Comparison of ENCODE assay signal across 8 mouse cellular contexts in the genomic region with DNA sequence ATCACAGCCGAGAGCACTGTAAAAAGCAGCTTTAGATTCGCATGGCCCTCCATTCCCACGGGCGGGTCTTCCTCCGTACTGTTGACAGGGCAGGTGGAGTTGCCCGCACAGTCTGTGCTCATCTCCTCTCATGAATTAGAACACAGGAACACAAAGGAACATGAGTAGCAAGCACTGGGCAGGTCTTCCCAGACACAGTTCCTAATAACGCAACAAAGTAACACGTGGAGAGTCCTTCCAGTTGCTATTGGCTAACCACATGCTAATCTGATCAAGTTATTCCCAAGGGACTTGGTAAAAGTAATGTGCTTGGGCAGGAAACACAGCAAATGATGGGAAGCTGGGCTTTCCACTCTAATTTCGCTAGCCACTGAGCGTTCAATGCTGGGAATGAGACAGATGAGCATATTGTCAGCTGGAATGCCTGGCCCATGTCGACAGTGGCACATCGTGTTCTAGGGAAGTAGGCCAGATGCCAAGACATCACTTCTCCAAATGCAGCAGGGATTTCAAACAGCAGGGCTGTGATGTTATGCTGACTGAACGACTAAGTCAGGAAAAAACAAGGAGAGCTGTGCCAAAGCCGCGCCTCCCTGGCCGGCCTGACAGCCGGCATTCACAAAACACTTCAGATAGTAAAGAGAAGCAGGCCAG. TPM values are rescaled to one million over a fixed set of nuclear protein-coding genes. Genes with fewer than 3 reads are reported as not detected.
DNase-seq lines count a peak whose midpoint lies in the region; ATAC-seq and TF ChIP-seq lines count a peak whose summit lies in the region.
"Had no signal": no experiment of that assay in that cellular context is flagged by ENCODE, and none has a peak within 500 bp of the region (broad histone marks: within the 10 kb centered on the region; RNA-seq: fewer than 3 reads in every experiment).

A gene (minus strand): TSS at position 293 of the 654 bp plus-strand sequence.

- no peak within 1 kb of the TSS for H3K4me2 ChIP-seq in hindbrain, embryonic 14.5 days (replicated peaks)
- peak within 1 kb of the TSS; percentile 47 for H3K4me2 ChIP-seq in myocyte (ENCODE audit: low read depth)

- WGBS in hindbrain, embryonic 14.5 days: 58% methylated on average over 17 of the region's 17 CpGs

- peaks cover 11% of the 10 kb centered on the region; the same call in 1 of the 2 replicates for H3K4me1 ChIP-seq in hindbrain, embryonic 14.5 days (replicated peaks; ENCODE audit: control insufficient read depth, insufficient read depth, low read length)

- no peak within 1 kb of the TSS for H3K9ac ChIP-seq in hindbrain, embryonic 14.5 days

- ATAC-seq in hindbrain, embryonic 14.5 days (ENCODE audit: low FRiP score): peak; percentile 79; the same call in 1 of the 2 replicates

- peak within 1 kb of the TSS; percentile 43; the same call in 1 of the 2 replicates for H3K27ac ChIP-seq in hindbrain, embryonic 14.5 days

- TF ChIP-seq POLR2A in myocyte (IDR thresholded peaks at IDR 0.05; ENCODE audit: insufficient read length, low read depth): no peak

- H3K4me3 ChIP-seq in hindbrain, embryonic 14.5 days (replicated peaks; ENCODE audit: low read length): no peak within 1 kb of the TSS
- H3K4me3 ChIP-seq in myocyte: no peak within 1 kb of the TSS

- H3ac ChIP-seq in myocyte (ENCODE audit: control insufficient read depth, insufficient read length): no peak within 1 kb of the TSS

- H3K27me3 ChIP-seq in hindbrain, embryonic 14.5 days (ENCODE audit: control insufficient read depth, insufficient read depth, low read length): no peaks in the 10 kb centered on the region
- no peaks in the 10 kb centered on the region for H3K27me3 ChIP-seq in myocyte (ENCODE audit: control insufficient read depth, insufficient read depth, insufficient read length)

- no peaks in the 10 kb centered on the region for H3K79me2 ChIP-seq in myocyte (ENCODE audit: control insufficient read depth, insufficient read depth)

- DNase-seq in 3T3-L1 (ENCODE audit: low read depth, low spot score): peak; percentile 71
- peak; percentile 72 for DNase-seq in Muller cell, postnatal 12 days (ENCODE audit: inconsistent ontology term)
- peak; percentile 56 to 60 for DNase-seq in frontal cortex, postnatal 36 days (ENCODE audit: low spot score in 2 of 2)
- peak; percentile 69 for DNase-seq in hindbrain, embryonic 14.5 days (ENCODE audit: low spot score)
- peak; percentile 40 for DNase-seq in left cerebral cortex, adult 11 months (ENCODE audit: low spot score)
- peak; percentile 6 for DNase-seq in yolk sac, embryonic 10.5 days (ENCODE audit: low spot score)

- H3K36me3 ChIP-seq in hindbrain, embryonic 14.5 days (replicated peaks; ENCODE audit: control insufficient read depth, insufficient read depth): no peaks in the 10 kb centered on the region
- H3K36me3 ChIP-seq in myocyte (ENCODE audit: control insufficient read depth, insufficient read depth): no peaks in the 10 kb centered on the region

- H3K9me3 ChIP-seq in hindbrain, embryonic 14.5 days (ENCODE audit: control insufficient read depth, low read length): no peaks in the 10 kb centered on the region

TF ChIP-seq in myocyte, 11 proteins besides CTCF, POLR2A, EP300 and RAD21:
- TF ChIP-seq E2F4 (IDR thresholded peaks at IDR 0.05; ENCODE audit: insufficient read depth) (no peak), SRF (IDR thresholded peaks at IDR 0.05; ENCODE audit: control insufficient read depth, insufficient read length, low read depth) (peak; percentile 12), REST (IDR thresholded peaks at IDR 0.05; ENCODE audit: insufficient read depth, insufficient read length) (no peak), USF1 (IDR thresholded peaks at IDR 0.05; ENCODE audit: low read depth) (peak; percentile 28), POLR2AphosphoS2 (IDR thresholded peaks at IDR 0.05; ENCODE audit: insufficient read length, low read depth) (no peak)

RNA-seq across cellular contexts. Expression of the gene that starts here (rescaled TPM):
- 0.38 and 0.52 TPM in 2 replicates for polyA plus RNA-seq in hindbrain, embryonic 14.5 days (2014; fragmentation: Nextera tagmentation; extraction: Ambion mirVana)
- 0.04 TPM for polyA plus RNA-seq in myocyte (2012; fragmentation: generic; extraction: Trizol)
- polyA plus RNA-seq: neural tube, embryonic 11.5 days had no signal

Comparison
In these comparisons a context has a peak if more than half of its experiments do, and no peak if none do; other contexts are left out.
1. Peak in DNase-seq, ATAC-seq and H3K27ac ChIP-seq in hindbrain, embryonic 14.5 days; RNA of the gene not detected or under 1 TPM.
2. DNase-seq: peak in every context shown above with its lines; median percentile 72 in Muller cell, postnatal 12 days; 71 in 3T3-L1; 69 in hindbrain, embryonic 14.5 days; 58 in frontal cortex, postnatal 36 days; 40 in left cerebral cortex, adult 11 months; 6 in yolk sac, embryonic 10.5 days.